Mouse (Mus musculus) frontal cortex, adult 2 months (tissue): ENCODE results near the gene A730071L15Rik. TPM values are rescaled to one million over a fixed set of nuclear protein-coding genes. Genes with fewer than 3 reads are reported as not detected.

Experiments used
- polyA plus RNA-seq: library from polyadenylated mRNA; depleted of rRNA; stranded (reverse); fragments of >200 nt; gene quantifications from 2 replicates; pipeline ENCODE4 v1.2.3, GENCODE M21; 2012; rRNA removed

Gene A730071L15Rik
- polyA plus RNA-seq, 1 experiment = not detected

Other genes starting within 250 kb of the A730071L15Rik start
- 0.97 and 1.1 TPM in 2 replicates for gene Gck, start 249.9 kb upstream of the A730071L15Rik start, polyA plus RNA-seq
- 61.1 and 61.9 TPM in 2 replicates for gene Ykt6, start 244.3 kb upstream of the A730071L15Rik start, polyA plus RNA-seq
- gene Camk2b, start 133.7 kb upstream of the A730071L15Rik start, polyA plus RNA-seq = 594 and 605 TPM in 2 replicates
- 96.6 and 104 TPM in 2 replicates for gene Nudcd3, start 386 bp downstream of the A730071L15Rik start, polyA plus RNA-seq
- gene Npc1l1, start 30.1 kb downstream of the A730071L15Rik start, polyA plus RNA-seq = 1.2 and 1.4 TPM in 2 replicates
- gene Ddx56, start 67.7 kb downstream of the A730071L15Rik start, polyA plus RNA-seq = 42.4 and 45.9 TPM in 2 replicates
- 126 and 128 TPM in 2 replicates for gene Tmed4, start 74.8 kb downstream of the A730071L15Rik start, polyA plus RNA-seq
- 145 and 146 TPM in 2 replicates for gene Ogdh, start 91.6 kb downstream of the A730071L15Rik start, polyA plus RNA-seq
- gene Zmiz2, start 189.0 kb downstream of the A730071L15Rik start, polyA plus RNA-seq = 119 and 134 TPM in 2 replicates
- 2,434 and 2,505 TPM in 2 replicates for gene Ppia, start 215.4 kb downstream of the A730071L15Rik start, polyA plus RNA-seq
- gene H2afv, start 244.4 kb downstream of the A730071L15Rik start, polyA plus RNA-seq = 75.0 and 80.7 TPM in 2 replicates